Mouse (Mus musculus) myocyte (in vitro differentiated cells): Measurements from ENCODE around the gene Ddx56.

Experiments used
- CEBPB ChIP-seq: IDR thresholded peaks from 2 replicates; pipeline ENCODE4 v1.6.1; 2011; ENCODE audit warnings: mild to moderate bottlenecking, moderate library complexity; ENCODE audit not compliant: poor library complexity, insufficient read depth, severe bottlenecking
- MYOG ChIP-seq, 3 experiments: IDR thresholded peaks; one replicate each; pipeline ENCODE4 v1.6.1; 2011; ENCODE audit warnings: control low read depth in 2 of 3, low read depth in 2 of 3, mild to moderate bottlenecking in 2 of 3; ENCODE audit not compliant: insufficient read length in 2 of 3, control insufficient read depth in 1 of 3, insufficient read depth in 1 of 3
- POLR2A ChIP-seq: IDR thresholded peaks from one replicate; pipeline ENCODE4 v1.6.1; 2011; ENCODE audit warnings: low read depth, mild to moderate bottlenecking, control low read depth, moderate library complexity; ENCODE audit not compliant: insufficient read length
- POLR2AphosphoS2 ChIP-seq: IDR thresholded peaks from one replicate; pipeline ENCODE4 v1.6.1; 2011; ENCODE audit warnings: low read depth, control low read depth; ENCODE audit not compliant: insufficient read length
- TCF12 ChIP-seq: IDR thresholded peaks from one replicate; pipeline ENCODE4 v1.6.1; 2011; ENCODE audit warnings: mild to moderate bottlenecking, control low read depth; ENCODE audit not compliant: poor library complexity, insufficient read depth, severe bottlenecking
- TCF3 ChIP-seq: IDR thresholded peaks from one replicate; pipeline ENCODE4 v1.6.1; 2011; ENCODE audit warnings: low read depth, control low read depth; ENCODE audit not compliant: insufficient read length

DNA sequence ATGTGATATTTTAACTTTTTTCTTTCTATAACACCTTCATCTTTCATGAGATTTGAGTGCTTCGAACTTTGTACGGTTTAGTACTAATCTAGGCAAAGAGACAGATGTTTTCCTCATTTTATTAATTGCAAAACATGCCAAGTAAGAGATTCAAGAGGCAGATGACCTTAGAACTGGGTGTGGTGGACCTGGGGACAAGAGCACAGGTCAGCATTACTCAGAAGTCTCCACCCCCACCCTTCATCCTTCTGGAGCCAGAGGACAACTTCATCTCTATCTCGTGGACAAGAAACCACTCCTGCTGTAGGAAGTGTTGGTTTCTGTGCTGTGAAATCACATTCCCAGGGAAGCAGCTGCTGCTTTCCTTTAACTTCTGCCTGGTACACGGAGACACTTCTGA is 40.6 kb upstream of the Ddx56 start:
- TF ChIP-seq CEBPB, result no peak
- TF ChIP-seq POLR2A, result no peak
- no peak for TF ChIP-seq TCF12
- TF ChIP-seq MYOG (IDR thresholded peaks at IDR 0.05; ENCODE audit: control insufficient read depth in 1 of 3, insufficient read depth in 1 of 3, insufficient read length in 2 of 3, low read depth in 2 of 3), result no peak
- no peak for TF ChIP-seq TCF3
- no peak for TF ChIP-seq POLR2AphosphoS2
